Mouse (Mus musculus): ENCODE measurements at regions not wholly inside any gene's neighbourhood (a gene's known extent, or its start where the extent isn't known, plus 50 kb on each side); places are given as distances from the start of the nearest gene placed in this dataset.

DNA sequence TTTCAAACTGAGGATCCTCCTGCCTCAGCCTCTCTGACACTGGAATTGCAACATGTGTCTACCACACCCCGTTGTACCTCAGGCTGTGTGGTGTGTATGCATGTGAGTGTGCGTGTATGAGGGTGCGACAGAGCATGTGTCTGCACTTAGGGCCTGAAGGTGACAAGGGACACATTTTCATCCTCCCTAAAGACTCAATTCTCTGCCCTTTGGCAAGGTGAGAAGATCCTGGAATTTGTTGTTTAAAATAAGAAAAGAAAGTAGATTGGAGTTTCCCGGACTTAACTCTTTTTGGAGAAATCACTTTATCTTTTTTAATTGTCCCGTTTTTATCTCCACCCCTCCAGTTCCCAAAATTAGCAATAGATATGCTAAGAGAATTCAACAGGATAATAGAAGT lies 85.6 kb upstream of the Tbx3 start:
- no peaks in the 10 kb centered on the region for H3K27me3 ChIP-seq
- H3K27ac ChIP-seq (replicated peaks), result no peak overlapping the region
- WGBS, result 90% methylated on average over 5 of the region's 5 CpGs
- no peaks in the 10 kb centered on the region for H3K9me3 ChIP-seq (replicated peaks)
- no peak for ATAC-seq (ENCODE audit: insufficient number of reproducible peaks, low FRiP score, low TSS enrichment, low read depth)
- H3K4me3 ChIP-seq (replicated peaks), result no peak overlapping the region
- H3K36me3 ChIP-seq, result no peaks in the 10 kb centered on the region
- H3K4me2 ChIP-seq (replicated peaks), result no peak overlapping the region
- 0 out of 2 replicates have a peak, but pooled peaks cover 6% of the 10 kb centered on the region for H3K4me1 ChIP-seq
- H3K9ac ChIP-seq, result no peak overlapping the region

DNA sequence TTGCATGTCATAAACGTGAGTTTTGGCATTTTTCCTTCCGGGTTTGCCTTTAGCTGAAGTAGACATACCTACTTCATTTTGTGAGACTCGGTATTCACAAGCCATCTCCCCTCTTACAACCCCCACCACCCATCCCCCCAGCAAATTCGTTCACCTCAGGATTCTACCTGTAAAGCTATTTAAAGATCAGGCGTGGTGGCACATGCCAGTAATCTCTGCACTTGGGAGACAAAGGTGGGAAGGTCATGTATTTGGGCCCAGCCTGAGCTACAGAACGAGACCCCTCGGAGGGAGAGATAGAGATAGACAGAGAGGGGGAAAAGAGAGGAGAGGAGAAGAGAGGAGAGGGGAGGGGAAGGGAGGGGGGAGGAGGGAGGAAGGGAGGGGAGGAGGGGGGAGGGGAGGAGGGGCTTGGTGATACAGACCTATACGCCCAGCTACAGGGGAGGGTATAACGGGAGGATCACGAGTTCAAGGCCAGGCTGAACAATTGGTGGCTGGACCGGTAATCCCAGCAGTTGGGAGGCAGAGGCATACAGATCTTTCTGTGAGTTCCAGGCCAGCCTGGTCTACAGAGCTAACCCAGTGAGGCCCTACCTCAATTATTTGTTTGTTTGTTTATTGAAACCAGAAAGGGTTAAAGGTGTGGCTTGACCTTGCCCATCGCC lies 83.9 kb upstream of the Tbx3 start:
- Histone ChIP-seq H3K27ac (replicated peaks) (no peak overlapping the region), H3K4me3 (replicated peaks) (no peak overlapping the region), H3K4me2 (replicated peaks) (no peak overlapping the region), H3K36me3 (no peaks in the 10 kb centered on the region), H3K9ac (no peak overlapping the region), H3K4me1 (0 out of 2 replicates have a peak, but pooled peaks cover 6% of the 10 kb centered on the region), H3K9me3 (replicated peaks) (no peaks in the 10 kb centered on the region), H3K27me3 (no peaks in the 10 kb centered on the region)
- ATAC-seq (ENCODE audit: insufficient number of reproducible peaks, low FRiP score, low TSS enrichment, low read depth), result no peak
- 77% methylated on average over 12 of the region's 12 CpGs for WGBS

DNA sequence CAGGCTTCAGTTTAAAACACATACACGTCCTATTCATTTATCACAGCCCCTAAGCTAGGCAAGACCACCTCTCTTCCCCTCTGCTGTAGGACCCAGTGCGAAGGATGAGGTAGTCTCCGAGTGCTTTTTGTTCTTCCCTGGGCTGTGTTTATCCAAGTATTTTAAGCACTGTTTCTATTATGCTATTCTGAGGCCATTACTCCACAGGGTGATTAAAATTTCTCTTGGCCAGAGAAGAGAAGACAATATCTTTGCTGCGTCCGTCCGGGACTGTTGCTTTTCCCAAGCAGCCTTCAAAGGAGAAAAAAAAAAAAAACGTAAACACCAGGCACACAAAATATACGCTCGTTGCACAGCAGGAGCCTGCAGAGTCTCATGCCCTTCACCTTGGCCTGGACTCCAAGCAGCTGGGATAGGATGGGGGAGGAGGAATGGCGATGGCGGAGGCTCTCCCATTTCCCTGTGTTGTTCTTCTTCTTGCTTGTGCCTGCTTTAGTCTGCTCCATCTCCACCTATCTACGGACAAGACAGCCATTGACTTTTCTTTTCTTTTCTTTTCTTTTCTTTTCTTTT lies 83.1 kb upstream of the Tbx3 start:
- Histone ChIP-seq H3K27me3 (no peaks in the 10 kb centered on the region), H3K4me1 (0 out of 2 replicates have a peak, but pooled peaks cover 6% of the 10 kb centered on the region), H3K9ac (no peak overlapping the region), H3K36me3 (no peaks in the 10 kb centered on the region), H3K4me3 (replicated peaks) (no peak overlapping the region), H3K4me2 (replicated peaks) (no peak overlapping the region), H3K9me3 (replicated peaks) (no peaks in the 10 kb centered on the region), H3K27ac (replicated peaks) (no peak overlapping the region)
- WGBS, result 61% methylated on average over 12 of the region's 12 CpGs
- ATAC-seq (ENCODE audit: insufficient number of reproducible peaks, low FRiP score, low TSS enrichment, low read depth), result no peak

DNA sequence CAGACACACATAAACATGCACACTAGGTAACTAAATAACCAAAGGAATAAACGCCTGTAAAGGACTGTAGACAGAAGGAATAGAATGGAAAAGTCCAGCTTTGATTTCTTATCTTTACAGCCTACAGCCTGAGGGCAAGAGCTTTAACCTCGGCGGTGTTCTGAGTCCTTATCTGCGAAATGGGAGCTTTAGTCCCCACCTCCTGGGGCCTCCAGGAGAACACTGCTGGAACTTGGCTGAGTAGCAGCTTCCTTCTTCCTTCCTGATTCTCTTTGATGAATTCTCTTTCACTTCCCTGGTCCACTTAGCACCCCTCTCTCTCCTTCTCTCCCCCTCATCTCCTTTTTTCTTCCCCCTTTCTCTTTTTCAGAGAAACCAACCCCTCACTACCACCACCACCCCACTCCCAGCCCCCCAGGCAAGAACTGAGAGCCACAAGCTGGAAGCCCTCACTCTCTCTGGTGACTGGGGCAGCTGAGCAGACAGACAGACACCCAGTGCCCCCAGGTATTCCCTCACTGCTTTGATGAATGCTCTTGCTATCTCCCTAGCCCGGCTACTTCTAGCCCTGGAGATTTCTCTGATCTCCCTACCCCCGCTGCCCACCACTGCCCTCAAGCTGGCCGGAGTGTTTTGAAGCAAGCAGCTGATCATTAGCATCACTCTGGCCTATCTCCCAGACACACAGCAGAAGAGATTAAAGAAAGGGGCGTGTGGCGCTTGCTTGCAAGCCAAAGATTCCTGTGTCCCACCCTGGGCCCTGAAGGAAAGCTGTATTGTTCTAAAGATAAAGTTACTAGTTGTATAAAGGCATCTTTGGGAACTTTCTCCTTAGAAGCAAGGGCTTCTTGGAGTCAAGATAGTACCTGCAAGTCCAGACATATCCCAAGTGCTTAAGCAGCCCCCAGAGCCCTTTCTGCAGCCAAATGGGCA lies 81.9 kb upstream of the Tbx3 start:
- H3K36me3 ChIP-seq, result no peaks in the 10 kb centered on the region
- WGBS, result 29% methylated on average over 9 of the region's 9 CpGs
- ATAC-seq (ENCODE audit: insufficient number of reproducible peaks, low FRiP score, low TSS enrichment, low read depth), result no peak
- H3K9ac ChIP-seq, result no peak overlapping the region
- no peak overlapping the region for H3K27ac ChIP-seq (replicated peaks)
- 0 out of 2 replicates have a peak, but pooled peaks cover 6% of the 10 kb centered on the region for H3K4me1 ChIP-seq
- H3K9me3 ChIP-seq (replicated peaks), result no peaks in the 10 kb centered on the region
- no peaks in the 10 kb centered on the region for H3K27me3 ChIP-seq
- H3K4me2 ChIP-seq (replicated peaks), result no peak overlapping the region
- no peak overlapping the region for H3K4me3 ChIP-seq (replicated peaks)

DNA sequence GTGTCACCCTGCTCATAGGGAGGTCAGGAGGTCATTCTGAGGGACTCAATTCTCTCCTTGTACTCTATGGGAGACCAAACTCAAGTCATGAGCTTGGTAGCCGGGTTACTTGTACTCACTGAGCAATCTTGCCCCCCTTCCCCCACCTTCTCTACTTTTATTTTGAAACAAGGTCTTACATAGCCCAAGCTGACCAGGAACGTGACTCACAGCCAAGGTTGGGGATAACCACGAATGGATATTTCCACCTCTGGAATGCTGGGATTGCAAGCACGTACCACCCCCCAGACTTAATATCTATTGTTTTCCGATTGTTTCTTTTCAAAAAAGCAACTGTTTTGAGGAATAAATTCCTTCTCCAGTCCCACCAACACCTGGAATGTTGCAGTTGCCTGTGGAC lies 79.2 kb upstream of the Tbx3 start:
- 76% methylated on average over 5 of the region's 5 CpGs for WGBS
- no peaks in the 10 kb centered on the region for H3K9me3 ChIP-seq (replicated peaks)
- ATAC-seq (ENCODE audit: insufficient number of reproducible peaks, low FRiP score, low TSS enrichment, low read depth), result no peak
- H3K36me3 ChIP-seq, result no peaks in the 10 kb centered on the region
- no peak overlapping the region for H3K4me3 ChIP-seq (replicated peaks)
- no peak overlapping the region for H3K4me2 ChIP-seq (replicated peaks)
- no peak overlapping the region for H3K27ac ChIP-seq (replicated peaks)
- no peaks in the 10 kb centered on the region for H3K27me3 ChIP-seq
- H3K4me1 ChIP-seq, result 0 out of 2 replicates have a peak, but pooled peaks cover 6% of the 10 kb centered on the region
- H3K9ac ChIP-seq, result no peak overlapping the region

DNA sequence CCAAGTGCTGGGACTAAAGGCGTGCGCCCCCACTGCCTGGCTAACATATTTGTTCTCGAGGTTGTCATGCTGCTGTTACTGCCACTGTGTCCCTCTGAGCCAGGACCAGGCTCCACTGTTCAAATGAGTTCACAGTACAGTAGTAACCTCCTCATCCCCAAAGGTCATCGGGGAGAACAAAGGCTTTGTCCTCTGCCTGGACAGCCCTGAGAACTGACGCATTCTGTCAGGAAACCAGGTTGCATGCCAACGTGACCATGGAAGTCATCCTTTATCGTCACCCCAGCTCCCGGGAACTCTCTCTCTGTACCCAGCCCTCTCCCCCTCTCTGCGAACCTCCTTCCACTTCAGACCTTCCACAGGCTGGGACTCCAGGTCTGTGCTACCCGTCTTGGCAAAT lies 77.6 kb upstream of the Tbx3 start:
- 81% methylated on average over 10 of the region's 10 CpGs for WGBS
- H3K27ac ChIP-seq (replicated peaks), result no peak overlapping the region
- no peak overlapping the region for H3K4me3 ChIP-seq (replicated peaks)
- ATAC-seq (ENCODE audit: insufficient number of reproducible peaks, low FRiP score, low TSS enrichment, low read depth), result no peak
- no peaks in the 10 kb centered on the region for H3K36me3 ChIP-seq
- peaks cover 11% of the 10 kb centered on the region; the same call in 1 of the 2 replicates for H3K4me1 ChIP-seq
- H3K9me3 ChIP-seq (replicated peaks), result no peaks in the 10 kb centered on the region
- no peak overlapping the region for H3K9ac ChIP-seq
- H3K4me2 ChIP-seq (replicated peaks), result no peak overlapping the region
- H3K27me3 ChIP-seq, result no peaks in the 10 kb centered on the region

DNA sequence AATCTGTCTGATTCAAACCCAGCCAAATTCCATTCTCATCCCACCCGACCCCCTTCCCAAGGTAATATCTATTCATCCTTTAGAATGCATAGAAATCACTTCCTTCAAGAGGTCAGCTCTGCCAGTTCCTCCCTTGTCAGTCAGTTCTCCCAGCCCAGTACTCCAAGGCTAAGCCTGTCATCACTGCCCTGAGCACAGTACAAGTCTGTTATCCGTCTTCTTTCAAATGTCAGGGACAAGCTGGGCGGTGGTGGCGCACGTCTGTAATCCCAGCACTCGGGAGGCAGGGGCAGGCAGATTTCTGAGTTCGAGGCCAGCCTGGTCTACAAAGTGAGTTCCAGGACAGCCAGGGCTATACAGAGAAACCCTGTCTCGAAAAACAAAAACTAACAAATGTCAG lies 75.9 kb upstream of the Tbx3 start:
- peaks cover 16% of the 10 kb centered on the region for H3K4me1 ChIP-seq
- 88% methylated on average over 8 of the region's 8 CpGs for WGBS
- no peaks in the 10 kb centered on the region for H3K36me3 ChIP-seq
- no peak overlapping the region for H3K4me3 ChIP-seq (replicated peaks)
- no peaks in the 10 kb centered on the region for H3K27me3 ChIP-seq
- H3K9me3 ChIP-seq (replicated peaks), result no peaks in the 10 kb centered on the region
- ATAC-seq (ENCODE audit: insufficient number of reproducible peaks, low FRiP score, low TSS enrichment, low read depth), result no peak
- H3K9ac ChIP-seq, result no peak overlapping the region
- H3K4me2 ChIP-seq (replicated peaks), result no peak overlapping the region
- no peak overlapping the region for H3K27ac ChIP-seq (replicated peaks)

DNA sequence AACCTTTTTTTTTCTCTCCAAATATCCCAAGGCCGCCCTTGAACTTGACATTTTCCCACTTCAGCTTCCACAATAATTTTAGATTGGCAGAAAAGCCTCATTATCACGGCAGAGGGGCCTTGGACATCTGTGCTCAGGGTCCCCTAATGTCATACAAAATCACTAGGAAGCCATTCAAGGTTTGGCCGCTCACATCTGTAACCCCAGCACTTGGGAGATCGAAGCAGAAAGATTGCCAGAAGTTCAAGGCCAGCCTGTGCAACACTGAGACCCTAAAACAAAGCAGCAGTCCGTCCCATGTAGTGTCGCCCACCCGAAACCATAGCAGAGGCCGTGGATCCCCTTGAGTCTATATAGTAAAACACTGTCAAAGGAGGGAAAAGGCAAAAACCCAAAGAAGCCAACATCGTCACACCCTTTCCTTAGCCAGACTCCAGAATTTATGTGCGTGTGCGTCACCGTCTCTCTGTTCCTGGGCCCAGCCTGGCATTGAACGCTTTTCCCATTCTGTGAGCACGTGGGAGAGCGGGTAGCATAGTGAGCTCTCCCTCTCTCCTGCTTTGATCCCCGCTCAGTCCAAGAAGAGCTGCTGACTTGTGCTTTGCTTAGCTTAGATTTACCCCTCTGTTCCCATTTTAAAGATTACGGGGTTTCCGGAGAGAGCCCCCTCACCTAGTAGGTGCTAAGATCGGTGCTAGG lies 74.0 kb upstream of the Tbx3 start:
- H3K4me1 ChIP-seq, result peaks cover 16% of the 10 kb centered on the region
- no peak overlapping the region for H3K4me3 ChIP-seq (replicated peaks)
- no peak for ATAC-seq (ENCODE audit: insufficient number of reproducible peaks, low FRiP score, low TSS enrichment, low read depth)
- H3K27ac ChIP-seq (replicated peaks), result no peak overlapping the region
- no peaks in the 10 kb centered on the region for H3K36me3 ChIP-seq
- no peak overlapping the region for H3K9ac ChIP-seq
- WGBS, result 90% methylated on average over 19 of the region's 19 CpGs
- H3K4me2 ChIP-seq (replicated peaks), result no peak overlapping the region
- no peaks in the 10 kb centered on the region for H3K9me3 ChIP-seq (replicated peaks)
- H3K27me3 ChIP-seq, result no peaks in the 10 kb centered on the region

DNA sequence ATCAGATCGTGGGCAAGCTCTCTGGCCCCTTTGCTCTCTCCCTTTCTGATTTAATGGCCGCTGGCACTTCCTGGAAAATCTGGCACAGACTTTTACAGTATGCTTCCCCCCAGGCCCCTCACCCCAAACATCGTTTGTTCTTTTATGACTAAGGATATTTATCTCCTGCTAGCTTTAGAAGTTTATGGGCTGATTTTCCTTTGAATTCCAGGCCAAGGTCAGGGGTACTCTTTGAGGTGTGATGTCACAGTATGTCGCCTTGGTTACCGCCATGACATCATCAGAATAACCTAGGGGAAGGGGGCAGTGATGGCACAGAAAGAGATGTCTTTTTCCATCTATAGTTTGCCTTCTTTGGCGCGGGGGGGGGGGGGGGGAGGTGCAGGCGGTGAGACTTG lies 73.5 kb upstream of the Tbx3 start:
- Histone ChIP-seq H3K4me2 (replicated peaks) (no peak overlapping the region), H3K4me3 (replicated peaks) (no peak overlapping the region), H3K36me3 (no peaks in the 10 kb centered on the region), H3K9ac (no peak overlapping the region), H3K4me1 (peaks cover 16% of the 10 kb centered on the region), H3K9me3 (replicated peaks) (no peaks in the 10 kb centered on the region), H3K27ac (replicated peaks) (no peak overlapping the region), H3K27me3 (no peaks in the 10 kb centered on the region)
- ATAC-seq (ENCODE audit: insufficient number of reproducible peaks, low FRiP score, low TSS enrichment, low read depth), result no peak
- 78% methylated on average over 8 of the region's 8 CpGs for WGBS

DNA sequence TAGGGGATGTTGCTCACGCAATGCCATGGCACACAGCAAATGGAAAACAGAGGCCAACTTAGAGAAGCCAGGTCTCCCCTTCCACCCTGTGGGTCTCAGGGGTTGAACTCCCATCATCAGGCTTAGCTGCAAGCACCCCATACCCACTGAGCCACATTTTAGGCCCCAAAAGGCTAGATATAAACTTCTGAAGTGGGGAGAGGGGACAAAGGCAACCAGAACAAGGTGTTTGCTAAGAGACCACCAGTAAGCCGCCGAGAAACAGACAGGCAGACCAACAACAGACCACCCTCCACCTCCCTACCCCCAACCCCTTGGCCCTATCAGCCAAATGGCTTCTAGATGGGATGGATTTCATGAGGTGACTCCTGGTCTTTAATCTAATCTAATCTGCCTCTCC lies 72.9 kb upstream of the Tbx3 start:
- no peak overlapping the region for H3K9ac ChIP-seq
- peaks cover 16% of the 10 kb centered on the region for H3K4me1 ChIP-seq
- WGBS, result 78% methylated on average over 3 of the region's 3 CpGs
- no peak overlapping the region for H3K4me2 ChIP-seq (replicated peaks)
- no peak overlapping the region for H3K4me3 ChIP-seq (replicated peaks)
- no peaks in the 10 kb centered on the region for H3K27me3 ChIP-seq
- no peak for ATAC-seq (ENCODE audit: insufficient number of reproducible peaks, low FRiP score, low TSS enrichment, low read depth)
- H3K9me3 ChIP-seq (replicated peaks), result no peaks in the 10 kb centered on the region
- H3K27ac ChIP-seq (replicated peaks), result no peak overlapping the region
- H3K36me3 ChIP-seq, result no peaks in the 10 kb centered on the region

DNA sequence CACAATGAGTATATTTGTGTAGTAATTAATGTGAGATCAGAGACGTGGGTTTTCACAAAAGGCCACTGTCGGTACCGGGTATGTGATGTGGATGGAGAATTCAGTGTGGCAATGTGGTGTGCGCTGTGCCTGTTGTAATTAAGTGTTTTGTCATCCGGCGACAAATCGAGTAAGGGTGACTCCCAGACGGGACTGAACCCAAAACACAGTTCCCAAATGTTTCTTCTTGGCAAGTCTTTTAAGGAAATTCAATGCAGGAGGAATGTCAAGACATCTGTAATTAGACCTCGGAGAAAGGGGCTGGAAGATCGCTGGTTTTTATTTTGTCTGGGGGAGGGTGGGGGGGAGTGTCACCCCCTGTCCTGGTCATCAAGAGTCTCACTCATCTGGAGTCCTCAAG lies 72.3 kb upstream of the Tbx3 start:
- Histone ChIP-seq H3K4me1 (peaks cover 16% of the 10 kb centered on the region), H3K4me3 (replicated peaks) (no peak overlapping the region), H3K27ac (replicated peaks) (no peak overlapping the region), H3K9me3 (replicated peaks) (no peaks in the 10 kb centered on the region), H3K9ac (no peak overlapping the region), H3K27me3 (no peaks in the 10 kb centered on the region), H3K36me3 (no peaks in the 10 kb centered on the region), H3K4me2 (replicated peaks) (no peak overlapping the region)
- ATAC-seq (ENCODE audit: insufficient number of reproducible peaks, low FRiP score, low TSS enrichment, low read depth), result 0 out of 2 replicates have a peak, but pooled peaks have one; percentile 35
- WGBS, result 33% methylated on average over 10 of the region's 10 CpGs

Data from embryonic facial prominence, embryonic 15.5 days (tissue).